In the genomic region with DNA sequence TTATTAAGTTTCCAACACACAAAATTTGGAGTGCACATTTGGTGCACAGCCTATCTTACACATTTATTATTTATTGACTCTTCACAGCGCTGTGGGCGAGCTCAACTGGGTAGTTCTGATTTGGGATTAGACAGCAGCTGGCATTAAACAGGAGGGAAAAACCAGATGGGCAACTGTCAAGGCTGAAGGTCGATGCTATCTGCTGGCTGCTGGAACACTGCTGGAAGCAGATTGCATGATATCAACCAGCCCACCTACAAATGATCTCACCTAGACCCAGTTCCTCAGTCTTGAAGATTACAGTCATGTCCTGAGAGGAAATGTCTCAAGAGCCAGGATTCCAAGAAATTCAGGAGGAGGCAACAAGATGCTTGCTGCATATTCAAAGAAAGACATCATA, we compare ENCODE assay signal across 24 mouse cellular contexts.
"Had no signal": no experiment of that assay in that cellular context is flagged by ENCODE, and none has a peak within 500 bp of the region (broad histone marks: within the 10 kb centered on the region; RNA-seq: fewer than 3 reads in every experiment).

No protein-coding gene starts in this region.

- H3K9ac ChIP-seq: heart, embryonic 12.5 days; hindbrain, embryonic 12.5 days; hindbrain, embryonic 14.5 days; limb, embryonic 12.5 days; liver, embryonic 13.5 days; liver, embryonic 15.5 days had no signal

- H3K4me2 ChIP-seq: heart, embryonic 12.5 days; hindbrain, embryonic 12.5 days; hindbrain, embryonic 14.5 days; limb, embryonic 12.5 days; liver, embryonic 11.5 days; liver, embryonic 13.5 days; liver, embryonic 15.5 days had no signal

- H3K27ac ChIP-seq: hindbrain, embryonic 10.5 days; hindbrain, embryonic 12.5 days; hindbrain, embryonic 14.5 days; layer of hippocampus, adult 2 months; left cerebral cortex, adult 2 months; limb, embryonic 12.5 days; liver, embryonic 13.5 days; liver, embryonic 15.5 days had no signal

- H3K9me3 ChIP-seq: heart, embryonic 12.5 days; hindbrain, embryonic 10.5 days; hindbrain, embryonic 12.5 days; limb, embryonic 12.5 days; liver, embryonic 13.5 days; liver, embryonic 15.5 days had no signal

- DNase-seq: gastrocnemius, postnatal 14 days; gastrocnemius, postnatal 36 days; heart, adult 18-20 months; heart, postnatal 10 days; heart, postnatal 4 days; kidney, adult 18-20 months; kidney, adult 8-10 months; kidney, postnatal 10 days; kidney, postnatal 25 days; kidney, postnatal 4 days; liver; liver, embryonic 13.5 days had no signal

- H3K4me3 ChIP-seq: heart, embryonic 12.5 days; hindbrain, embryonic 10.5 days; hindbrain, embryonic 12.5 days; layer of hippocampus, adult 2 months; left cerebral cortex, adult 2 months; limb, embryonic 12.5 days; liver, embryonic 13.5 days; liver, embryonic 15.5 days had no signal

- ATAC-seq: hindbrain, embryonic 16.5 days; inflammation-experienced regulatory T-cells, adult 6 months; intestine, postnatal 0 days had no signal

- H3K4me1 ChIP-seq: heart, embryonic 12.5 days; limb, embryonic 12.5 days had no signal

- H3K36me3 ChIP-seq: heart, embryonic 12.5 days; hindbrain, embryonic 10.5 days; hindbrain, embryonic 12.5 days; limb, embryonic 12.5 days; liver, embryonic 13.5 days; liver, embryonic 15.5 days had no signal

- H3K27me3 ChIP-seq: heart, embryonic 12.5 days; hindbrain, embryonic 12.5 days; limb, embryonic 12.5 days; liver, embryonic 13.5 days had no signal
